Comparison of ENCODE assay signal across 8 mouse cellular contexts in the genomic region with DNA sequence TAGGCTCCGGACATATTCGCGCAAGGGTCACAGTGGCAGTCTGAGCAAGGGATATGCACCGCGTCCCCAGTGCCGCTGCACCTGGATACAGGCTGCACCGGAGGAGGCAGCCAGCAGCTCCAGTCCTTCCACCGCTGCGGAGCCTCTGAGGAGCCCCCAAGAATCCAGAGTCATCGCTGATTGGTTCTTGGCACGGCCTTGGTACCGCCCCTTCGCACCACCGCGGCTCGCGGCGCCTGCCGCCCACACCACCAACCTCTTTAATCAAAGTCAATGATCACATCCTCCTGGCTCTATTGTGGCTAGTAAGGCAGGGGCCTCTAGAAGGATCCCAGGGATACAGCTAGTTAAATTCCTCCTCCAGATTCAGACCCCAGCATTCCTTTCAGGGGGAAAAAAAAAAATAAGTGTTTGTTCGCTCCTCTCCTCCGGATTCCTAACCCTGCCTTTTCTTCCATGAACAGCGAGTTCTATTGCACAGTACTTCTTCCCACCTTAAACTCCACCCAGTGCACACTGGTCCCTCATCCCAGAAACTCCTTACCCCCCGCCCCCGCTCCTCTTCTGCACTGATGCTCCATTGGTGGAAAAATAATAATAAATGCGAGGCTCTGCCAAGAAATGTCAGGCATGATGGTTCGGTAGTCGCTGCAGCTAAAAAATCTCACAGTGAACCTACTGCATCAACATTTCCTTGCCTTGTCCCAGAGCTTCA. TPM values are rescaled to one million over a fixed set of nuclear protein-coding genes. Genes with fewer than 3 reads are reported as not detected.
DNase-seq lines count a peak whose midpoint lies in the region; ATAC-seq lines count a peak whose summit lies in the region.

No protein-coding gene starts in this region.

- H3K9me3 ChIP-seq in hindbrain, embryonic 10.5 days = no peaks in the 10 kb centered on the region
- H3K9me3 ChIP-seq in neural tube, embryonic 15.5 days (replicated peaks) = no peaks in the 10 kb centered on the region

- peaks cover 84% of the 10 kb centered on the region for H3K27me3 ChIP-seq in hindbrain, embryonic 10.5 days (ENCODE audit: insufficient read depth, poor library complexity, severe bottlenecking)
- H3K27me3 ChIP-seq in neural tube, embryonic 15.5 days (replicated peaks) = peaks cover 31% of the 10 kb centered on the region

- 1% methylated on average over 27 of the region's 27 CpGs for whole genome bisulfite sequencing in hindbrain, embryonic 10.5 days
- 3% methylated on average over 27 of the region's 27 CpGs for WGBS in neural tube, embryonic 15.5 days

- H3K9ac ChIP-seq in neural tube, embryonic 15.5 days (replicated peaks) = peak overlapping the region; percentile 62

- peak; percentile 22 for DNase-seq in ovary, postnatal 36 days (ENCODE audit: low spot score)
- no peak for DNase-seq in ovary, adult 18-20 months (ENCODE audit: low spot score)
- DNase-seq in embryo, embryonic 11.5 days (ENCODE audit: low read depth, low spot score) = peak; percentile 68
- peak; percentile 82 for DNase-seq in hindbrain, embryonic 10.5 days (ENCODE audit: low spot score)
- peak; percentile 83 to 84 for DNase-seq in left cerebral cortex, postnatal 36 days (ENCODE audit: low spot score in 2 of 2)
- DNase-seq in B cell, adult 2 months = no peak
- DNase-seq in spleen, adult 12 weeks (ENCODE audit: low spot score) = no peak

- H3K4me3 ChIP-seq in hindbrain, embryonic 10.5 days = peak overlapping the region; percentile 65
- H3K4me3 ChIP-seq in neural tube, embryonic 15.5 days (replicated peaks) = peak overlapping the region; percentile 62

- ATAC-seq in neural tube, embryonic 15.5 days (ENCODE audit: low FRiP score) = peak; percentile 90

- peaks cover 43% of the 10 kb centered on the region for H3K4me1 ChIP-seq in hindbrain, embryonic 10.5 days (replicated peaks)
- H3K4me1 ChIP-seq in neural tube, embryonic 15.5 days = peaks cover 40% of the 10 kb centered on the region

- H3K36me3 ChIP-seq in hindbrain, embryonic 10.5 days = no peaks in the 10 kb centered on the region
- no peaks in the 10 kb centered on the region for H3K36me3 ChIP-seq in neural tube, embryonic 15.5 days

- 0 out of 2 replicates have a peak overlapping the region, but pooled peaks have one; percentile 16 for H3K27ac ChIP-seq in hindbrain, embryonic 10.5 days
- peak overlapping the region; percentile 77 for H3K27ac ChIP-seq in neural tube, embryonic 15.5 days (replicated peaks)

- intact Hi-C loops in left cerebral cortex, postnatal 36 days (cut with DNase I) = loop anchor here (1.0 to 2.0 kb wide), 2 partner anchors 57 to 76 kb away; no protein-coding TSS in a partner anchor

- peak overlapping the region; percentile 99 for H3K4me2 ChIP-seq in neural tube, embryonic 15.5 days

RNA-seq across cellular contexts. Expression of a gene that starts 0.4 kb away (rescaled TPM):
- 0.64 and 0.83 TPM in 2 replicates for polyA plus RNA-seq in hindbrain, embryonic 10.5 days (2016; fragmentation: Nextera tagmentation; extraction: Ambion mirVana)
- total RNA-seq in left cerebral cortex, postnatal 36 days (2021) = 100 to 1,000 TPM; 117 to 124 TPM
- 6.1 and 6.5 TPM in 2 replicates for polyA plus RNA-seq in neural tube, embryonic 15.5 days (2015; fragmentation: Nextera tagmentation; extraction: Ambion mirVana)

Comparison
In these comparisons a context has a peak if more than half of its experiments do, and no peak if none do; other contexts are left out.
1. DNase-seq: peak in ovary, postnatal 36 days (single experiment), embryo, embryonic 11.5 days (single experiment), hindbrain, embryonic 10.5 days (single experiment) and left cerebral cortex, postnatal 36 days (2 of 2); none in ovary, adult 18-20 months (single experiment), B cell, adult 2 months (0 of 2) and spleen, adult 12 weeks (single experiment).